ENCODE assay signal across 1 mouse cellular context in the genomic region with DNA sequence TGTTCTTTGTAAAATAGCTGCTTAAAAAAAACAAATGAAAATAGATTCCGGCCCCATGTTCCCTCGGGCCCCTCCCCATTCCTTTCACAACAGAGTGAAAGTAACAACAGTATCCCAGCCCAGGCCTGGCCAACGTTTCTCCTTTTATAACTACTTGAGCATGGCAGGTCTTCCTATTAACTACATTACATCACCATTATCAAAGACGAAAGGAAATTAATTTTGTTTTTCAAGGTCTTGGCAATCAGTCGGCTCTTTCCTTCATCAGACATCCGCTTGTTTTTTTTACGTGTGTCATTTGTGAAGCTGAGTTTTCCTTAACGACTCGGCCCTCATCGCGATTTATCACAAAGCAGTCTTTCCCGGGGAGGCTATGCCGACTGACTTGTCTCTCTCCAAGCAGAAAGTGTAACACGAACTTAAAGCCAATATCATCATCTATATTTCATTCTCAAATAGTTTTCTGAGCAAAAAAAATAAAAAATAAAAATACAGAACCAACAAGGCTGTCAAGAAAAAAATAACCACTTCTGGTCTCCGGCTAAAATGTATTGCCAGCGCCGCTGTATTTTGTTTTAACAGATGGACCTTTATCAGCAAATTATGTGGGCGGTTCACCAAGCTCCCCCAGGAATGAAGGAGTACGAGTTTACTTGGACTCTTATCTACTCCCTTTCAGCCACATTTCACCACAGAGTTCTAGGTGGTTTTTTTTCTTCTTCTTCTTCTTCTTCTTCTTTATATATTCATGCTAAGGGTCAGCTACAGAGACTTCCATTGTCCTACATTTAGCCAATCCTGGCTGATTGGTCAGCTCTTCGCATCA.
TF ChIP-seq lines count a peak whose summit lies in the region.

No protein-coding gene starts in this region.

TF ChIP-seq in MEL, 35 proteins besides CTCF, POLR2A, EP300 and RAD21 (continued from another document):
- peak; percentile 78 for TF ChIP-seq ETS1 (IDR thresholded peaks at IDR 0.05; ENCODE audit: low read depth, low read length)
- TF ChIP-seq GABPA (IDR thresholded peaks at IDR 0.05; ENCODE audit: low read depth, low read length) = no peak
- TF ChIP-seq ZMIZ1 (IDR thresholded peaks at IDR 0.05; ENCODE audit: low read depth, low read length) = no peak
- peak; percentile 70 for TF ChIP-seq SIN3A (IDR thresholded peaks at IDR 0.05; ENCODE audit: low read length)
- TF ChIP-seq ZKSCAN1 (IDR thresholded peaks at IDR 0.05; ENCODE audit: low read depth, low read length) = 0 out of 2 replicates have a peak, but pooled peaks have one; percentile 44
- TF ChIP-seq TCF12 (IDR thresholded peaks at IDR 0.05; ENCODE audit: low read depth, low read length) = peak; percentile 76
- peak; percentile 89 for TF ChIP-seq ZNF384 (IDR thresholded peaks at IDR 0.05; ENCODE audit: low read depth, low read length)
- TF ChIP-seq NRF1 (IDR thresholded peaks at IDR 0.05; ENCODE audit: insufficient read depth, low read depth, low read length, poor library complexity, severe bottlenecking) = no peak
- TF ChIP-seq BHLHE40 (IDR thresholded peaks at IDR 0.05; ENCODE audit: borderline replicate concordance, low read depth, low read length) = no peak
- TF ChIP-seq MYC (IDR thresholded peaks at IDR 0.05; ENCODE audit: low read depth, low read length) = peak; percentile 46; the same call in 1 of the 2 replicates
- peak; percentile 39; the same call in 1 of the 2 replicates for TF ChIP-seq HCFC1 (IDR thresholded peaks at IDR 0.05; ENCODE audit: low read depth, low read length)
- TF ChIP-seq MEF2A (IDR thresholded peaks at IDR 0.05; ENCODE audit: extremely low read depth, insufficient replicate concordance, low read depth, low read length, poor library complexity, severe bottlenecking) = no peak
